Mouse (Mus musculus) splenic B cell, adult 2 months (primary cell): ENCODE measurements around the gene Tle4.
"Not testable (repeated sequence)": the region's sequence is repeated elsewhere in the genome, so short reads cannot be mapped to it uniquely, and the experiment has no call there.

Experiments used
- DNase-seq: peaks from one replicate; pipeline ENCODE4 v3.0.0-alpha.2; 2011; ENCODE audit warnings: low read depth, low spot score
- H3K27me3 ChIP-seq: 2 replicates; pipeline ENCODE4 v1.6.1; 2012; ENCODE audit warnings: mild to moderate bottlenecking, low read length, moderate library complexity, mixed read lengths; ENCODE audit not compliant: control insufficient read depth, poor library complexity, insufficient read depth, severe bottlenecking
- H3K36me3 ChIP-seq: 2 replicates; pipeline ENCODE4 v1.6.1; 2012; ENCODE audit warnings: mild to moderate bottlenecking, low read length, moderate library complexity, mixed read lengths; ENCODE audit not compliant: control insufficient read depth, poor library complexity, insufficient read depth, severe bottlenecking

Tle4 gene

DNA sequence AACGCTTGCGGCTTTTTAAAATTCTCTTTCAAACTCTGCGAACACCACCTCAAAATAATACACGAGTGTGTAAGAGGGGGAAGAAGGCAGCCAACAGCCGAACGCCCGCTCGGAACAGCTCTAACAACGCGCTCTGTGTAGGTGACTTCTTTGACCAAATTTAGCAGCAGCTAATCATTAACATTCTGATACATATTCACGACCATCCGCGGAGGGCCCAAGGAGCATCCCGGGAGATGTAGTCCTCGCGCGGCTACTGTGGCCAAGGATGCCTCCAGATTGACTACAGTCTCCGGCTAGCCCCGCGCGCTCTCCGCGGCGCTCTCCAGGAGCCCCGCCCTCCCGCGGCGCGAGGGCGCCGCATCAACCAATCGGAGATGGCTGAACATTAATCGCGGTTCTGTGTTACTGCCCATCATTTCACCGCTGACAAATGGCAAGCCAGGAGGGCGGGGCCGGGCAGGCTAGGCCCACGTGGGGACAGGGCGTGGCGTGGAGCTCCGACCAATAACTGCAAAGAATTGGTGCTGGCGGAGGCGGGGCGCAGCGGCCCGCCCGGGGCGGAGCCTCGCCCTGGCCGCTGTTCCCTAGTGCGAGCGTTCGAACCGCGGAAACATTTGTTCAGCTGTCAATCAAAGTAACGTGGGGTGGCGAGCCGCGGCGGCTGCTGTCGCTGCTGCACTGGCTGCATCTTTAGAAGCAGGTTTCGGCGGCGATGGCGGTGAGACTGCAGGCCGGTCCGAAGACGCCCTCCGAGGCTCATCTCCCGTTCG lies at the start of gene Tle4:
TSS of gene Tle4 (minus strand) at position 135 of the 773 bp plus-strand sequence.
- no peaks in the 10 kb centered on the region for H3K27me3 ChIP-seq
- peak; percentile 100 for DNase-seq
- peaks cover 6% of the 10 kb centered on the region for H3K36me3 ChIP-seq

DNA sequence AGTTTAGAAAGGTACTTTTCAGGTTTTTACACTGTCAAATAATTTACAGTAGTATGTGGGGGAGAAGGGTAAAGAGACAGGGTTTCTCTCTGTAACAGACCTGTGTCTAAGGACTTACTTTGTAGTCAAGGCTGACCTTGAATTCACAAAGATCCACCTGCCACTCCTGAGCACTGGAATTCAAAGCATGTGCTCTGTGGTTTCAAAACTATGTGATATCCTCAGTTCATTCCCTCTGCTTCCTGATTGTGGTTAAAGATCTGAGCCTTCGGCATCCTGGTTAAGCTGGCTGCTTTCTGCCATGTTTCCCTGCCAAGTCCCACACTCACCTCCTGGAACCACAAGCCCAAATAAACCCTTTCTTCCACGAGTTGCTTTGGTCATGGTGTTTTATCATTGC lies 47.8 kb upstream of the Tle4 start:
- Histone ChIP-seq H3K27me3 (no peaks in the 10 kb centered on the region), H3K36me3 (no peaks in the 10 kb centered on the region)
- no peak for DNase-seq

DNA sequence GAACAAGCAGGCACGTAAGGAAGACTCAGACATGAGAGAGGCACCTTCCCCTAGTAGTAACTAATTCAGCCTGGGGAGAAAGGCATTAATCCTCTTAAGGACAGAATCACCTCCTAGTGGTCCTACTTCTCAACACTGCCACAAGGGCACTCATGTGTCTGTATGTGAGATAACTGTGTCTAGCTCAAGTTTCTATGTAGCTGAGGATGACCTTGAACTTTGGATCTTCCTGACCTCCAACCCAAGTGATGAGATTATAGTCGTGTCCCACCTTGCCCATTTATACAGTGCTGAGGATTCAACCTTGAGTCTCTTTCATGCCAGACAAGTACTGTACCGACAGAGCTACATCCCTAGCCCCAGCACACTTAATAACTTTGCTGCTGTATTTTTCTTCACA lies 46.9 kb upstream of the Tle4 start:
- DNase-seq: no peak
- Histone ChIP-seq H3K27me3 (no peaks in the 10 kb centered on the region), H3K36me3 (no peaks in the 10 kb centered on the region)

DNA sequence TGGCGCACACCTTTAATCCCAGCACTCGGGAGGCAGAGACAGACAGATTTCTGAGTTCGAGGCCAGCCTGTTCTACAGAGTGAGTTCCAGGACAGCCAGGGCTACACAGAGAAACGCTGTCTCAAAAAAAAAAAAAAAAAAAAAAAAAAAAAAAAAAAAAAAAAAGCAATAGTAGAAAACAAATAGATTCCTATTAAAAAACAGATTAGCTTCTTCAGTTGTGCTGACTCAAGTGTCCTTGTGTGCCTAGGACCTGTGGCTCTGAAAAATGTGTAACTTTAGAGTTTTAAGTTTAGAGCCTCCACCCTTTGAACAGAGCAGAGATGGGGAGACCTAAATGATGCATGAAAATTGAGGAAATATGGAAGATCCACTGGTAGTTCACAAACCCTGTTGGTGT lies 45.2 kb upstream of the Tle4 start:
- DNase-seq, H3K36me3 ChIP-seq, H3K27me3 ChIP-seq: not testable (repeated sequence)

DNA sequence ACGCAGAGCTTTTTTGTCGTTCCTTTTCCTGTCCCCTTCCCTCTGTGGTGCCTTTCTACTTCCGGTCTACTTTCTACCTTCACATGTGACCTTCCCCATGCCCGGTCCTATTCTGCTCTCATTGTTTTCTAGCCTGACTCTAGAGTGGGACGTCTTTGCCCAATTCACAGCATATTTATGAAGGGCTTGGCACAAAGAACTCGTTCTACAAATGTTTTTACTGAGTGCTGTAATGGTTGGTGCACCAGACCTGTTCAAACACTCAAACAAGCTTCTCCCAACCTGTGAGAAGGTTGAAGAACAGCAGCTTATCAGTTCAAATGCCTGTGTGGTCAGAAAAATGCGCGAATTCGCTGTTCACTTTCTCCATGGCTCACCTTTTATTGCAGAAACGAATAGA lies 44.8 kb upstream of the Tle4 start:
- DNase-seq: no peak

DNA sequence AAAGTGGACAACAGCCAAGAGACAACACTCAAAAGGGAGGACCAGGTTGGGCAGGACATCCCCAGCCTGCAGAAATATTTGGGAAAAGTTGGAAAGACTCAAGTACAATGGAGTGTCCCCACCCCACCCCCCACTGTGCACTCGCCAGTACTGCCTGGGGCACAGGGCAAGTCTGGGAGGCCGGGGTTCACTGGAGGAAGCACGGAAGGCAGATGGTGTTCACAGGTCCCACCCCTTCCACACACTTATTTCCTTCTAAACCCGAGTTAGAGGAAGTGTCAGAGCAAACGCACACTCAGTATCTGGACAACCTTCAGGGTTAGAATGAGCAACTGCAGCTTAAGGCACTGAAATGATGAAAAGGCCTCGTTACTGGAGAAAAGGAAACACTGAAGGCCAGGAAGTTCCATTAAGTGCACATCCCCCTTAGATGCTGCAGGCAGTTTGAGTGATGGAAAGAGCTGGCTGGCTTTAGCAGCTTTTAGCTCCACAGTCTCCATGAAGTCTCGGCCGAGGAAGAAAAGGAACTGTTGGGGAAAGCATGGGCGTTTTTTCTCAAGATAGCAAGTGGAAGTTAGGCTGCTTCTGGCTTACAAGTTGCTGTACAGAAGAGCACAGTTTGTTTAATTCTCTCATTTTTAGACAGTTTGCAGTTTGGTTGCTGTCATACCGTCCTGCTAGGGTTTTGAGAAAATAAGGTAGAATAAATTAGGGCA lies 37.5 kb upstream of the Tle4 start:
- DNase-seq: no peak
- Histone ChIP-seq H3K36me3 (no peaks in the 10 kb centered on the region), H3K27me3 (no peaks in the 10 kb centered on the region; the same call in 1 of the 2 replicates)

More for the DNA sequence above, 44.8 kb upstream of the Tle4 start:
- H3K36me3 ChIP-seq: no peaks in the 10 kb centered on the region
- H3K27me3 ChIP-seq: no peaks in the 10 kb centered on the region

DNA sequence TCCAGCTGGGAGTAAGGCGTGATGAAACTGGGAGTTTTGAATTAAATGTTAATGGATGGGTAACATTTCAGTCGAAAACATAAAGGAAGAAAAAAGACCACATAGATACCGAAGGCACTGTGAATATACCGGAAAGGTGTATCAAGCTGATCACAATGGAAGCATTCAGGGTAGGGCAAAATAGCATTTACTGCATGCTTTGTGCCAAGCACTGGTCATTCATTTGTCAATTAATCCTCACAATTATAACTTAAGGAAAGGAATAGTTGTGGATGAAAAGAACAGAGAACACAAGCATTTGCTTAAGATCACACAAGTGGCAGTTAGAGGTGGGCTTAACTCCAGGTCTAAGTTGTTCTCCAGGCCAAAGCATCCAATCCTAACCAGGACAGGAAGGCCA lies 25.5 kb upstream of the Tle4 start:
- H3K27me3 ChIP-seq: no peaks in the 10 kb centered on the region
- no peaks in the 10 kb centered on the region for H3K36me3 ChIP-seq
- no peak for DNase-seq

DNA sequence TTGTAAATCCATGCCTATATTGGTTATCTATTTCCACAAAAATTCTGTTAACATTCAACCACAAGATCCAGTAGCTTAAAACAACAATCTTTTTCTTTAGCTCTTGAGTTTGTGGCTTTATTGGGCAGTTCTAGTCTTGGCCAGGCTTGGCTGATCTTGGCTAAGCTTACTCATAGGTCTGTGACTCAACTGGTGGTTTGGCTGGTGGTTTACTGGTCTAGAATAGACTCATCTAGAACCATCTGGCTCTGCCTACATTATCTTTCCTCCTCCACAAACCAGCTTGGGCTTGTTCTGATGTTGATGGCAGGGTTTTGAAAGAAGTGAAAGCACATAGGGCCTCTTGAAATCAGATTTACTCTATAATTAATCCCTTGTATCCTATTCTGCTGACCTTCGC lies 22.7 kb upstream of the Tle4 start:
- no peak for DNase-seq

DNA sequence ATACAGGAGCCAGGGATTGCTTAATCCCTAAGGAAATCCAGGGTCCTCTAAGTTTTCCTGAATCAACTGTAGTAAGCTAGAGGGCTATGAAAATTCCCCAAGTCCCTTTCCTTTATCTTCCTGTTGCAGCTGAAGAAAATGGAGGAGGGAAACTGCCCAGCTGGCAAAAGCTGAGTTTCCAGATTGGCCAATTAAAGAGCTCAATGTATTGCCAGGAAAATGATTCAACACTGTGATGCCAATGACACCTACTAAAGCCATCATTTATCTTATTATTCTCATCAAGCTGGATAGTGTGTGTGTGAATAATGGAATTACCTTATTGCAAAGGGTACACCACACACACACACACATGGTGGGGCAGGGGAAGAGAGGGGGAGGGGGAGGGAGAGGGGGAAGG lies 22.0 kb upstream of the Tle4 start:
- no peaks in the 10 kb centered on the region for H3K27me3 ChIP-seq
- no peaks in the 10 kb centered on the region for H3K36me3 ChIP-seq
- no peak for DNase-seq

More for the DNA sequence above, 22.7 kb upstream of the Tle4 start:
- Histone ChIP-seq H3K36me3 (no peaks in the 10 kb centered on the region), H3K27me3 (no peaks in the 10 kb centered on the region)

DNA sequence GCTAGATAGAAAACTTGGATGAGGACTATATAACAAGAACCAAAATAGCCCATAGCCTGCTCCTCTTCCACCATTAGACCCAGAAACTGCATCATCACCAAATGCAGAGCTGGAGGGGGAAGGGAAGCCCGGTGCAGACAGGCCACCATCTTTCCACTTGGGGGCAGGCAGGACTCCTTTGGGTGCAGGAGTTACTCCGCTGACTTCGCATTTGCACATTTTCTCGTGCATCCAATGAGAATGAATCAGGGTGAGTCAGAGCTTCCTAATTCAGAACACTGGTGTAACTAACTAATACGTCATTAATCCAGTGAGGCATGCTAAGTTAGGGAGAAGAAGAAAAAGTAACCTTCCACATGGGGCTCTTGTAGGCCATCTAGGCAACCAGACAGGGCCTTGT lies 17.0 kb upstream of the Tle4 start:
- H3K36me3 ChIP-seq: no peaks in the 10 kb centered on the region
- DNase-seq: no peak
- no peaks in the 10 kb centered on the region for H3K27me3 ChIP-seq

DNA sequence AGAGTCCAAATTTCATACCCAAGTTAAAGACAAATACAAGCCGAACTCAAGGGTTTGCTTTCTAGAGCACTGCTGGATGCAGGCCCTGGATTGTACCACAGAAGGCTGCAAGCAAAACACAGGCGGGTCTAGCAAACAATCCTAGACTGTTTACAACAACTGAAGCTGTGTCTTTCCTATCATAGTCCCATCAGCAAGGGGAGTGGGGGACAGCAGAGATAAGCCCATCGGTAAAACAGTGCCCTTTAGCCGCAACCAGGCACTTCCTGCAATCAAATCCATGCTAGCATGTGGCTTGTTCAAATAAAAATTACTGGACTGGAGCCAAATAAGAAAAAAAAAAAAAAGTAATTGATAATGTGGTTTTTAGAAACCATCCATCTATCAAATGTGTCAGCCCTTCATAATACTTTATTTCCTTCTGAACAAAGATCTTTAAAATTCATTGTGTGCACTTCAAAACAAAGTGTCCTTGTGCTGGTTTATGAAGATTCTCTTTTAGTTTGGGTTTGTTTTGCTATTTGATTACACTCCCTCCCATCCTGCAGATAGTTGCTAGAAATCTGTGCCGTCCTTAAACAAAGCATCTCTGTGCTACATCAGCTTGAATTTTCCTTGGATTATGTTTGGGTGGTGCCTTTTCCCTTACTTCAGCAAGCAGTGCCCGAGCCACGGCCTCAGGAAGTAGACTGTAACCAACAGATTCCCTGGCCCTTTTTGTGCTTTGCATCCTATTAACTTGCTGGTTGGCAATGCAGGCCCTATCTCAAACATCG lies 12.9 kb upstream of the Tle4 start:
- Histone ChIP-seq H3K27me3 (no peaks in the 10 kb centered on the region), H3K36me3 (no peaks in the 10 kb centered on the region)
- no peak for DNase-seq

DNA sequence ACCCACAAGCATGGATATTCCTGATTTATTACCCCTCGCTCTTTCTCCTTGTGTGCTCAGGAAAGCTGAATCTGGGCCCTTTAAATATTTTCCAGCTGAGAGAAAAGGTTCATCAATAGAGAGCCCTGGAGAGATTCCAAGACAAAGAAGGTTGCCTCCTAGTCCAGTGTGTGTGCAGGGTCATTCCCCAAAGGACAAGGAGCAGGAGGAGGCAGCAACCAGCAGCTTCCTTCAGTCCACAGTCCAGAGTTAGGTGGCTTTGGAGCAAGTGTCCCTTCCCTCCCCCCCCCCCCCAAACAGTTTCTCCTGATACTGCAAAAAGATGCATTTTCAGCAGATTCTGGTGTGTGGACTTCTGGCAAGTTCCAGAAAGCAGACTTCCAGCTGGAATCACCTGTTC lies 3.0 kb upstream of the Tle4 start:
- Histone ChIP-seq H3K36me3 (no peaks in the 10 kb centered on the region), H3K27me3 (no peaks in the 10 kb centered on the region)
- DNase-seq: no peak

DNA sequence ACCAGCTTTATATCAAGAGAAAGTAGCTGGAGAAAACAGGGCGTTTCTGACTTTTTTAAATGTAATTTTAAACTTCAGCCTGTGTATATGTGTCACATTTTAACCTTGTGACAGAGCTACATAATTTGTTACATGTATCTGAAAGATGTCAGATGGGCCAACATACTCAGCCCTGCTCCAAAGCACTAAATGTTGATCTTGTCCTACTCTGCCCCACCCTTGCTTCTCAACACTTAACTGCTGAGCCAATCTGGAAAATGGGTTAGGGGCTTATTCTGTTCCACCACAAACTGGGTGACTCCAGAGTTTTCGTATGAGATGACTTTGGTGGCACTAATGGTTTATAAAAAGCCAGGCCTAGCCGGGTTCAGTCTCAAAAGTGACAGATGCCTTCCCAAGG lies 2.5 kb upstream of the Tle4 start:
- Histone ChIP-seq H3K36me3 (no peaks in the 10 kb centered on the region), H3K27me3 (no peaks in the 10 kb centered on the region)
- no peak for DNase-seq

DNA sequence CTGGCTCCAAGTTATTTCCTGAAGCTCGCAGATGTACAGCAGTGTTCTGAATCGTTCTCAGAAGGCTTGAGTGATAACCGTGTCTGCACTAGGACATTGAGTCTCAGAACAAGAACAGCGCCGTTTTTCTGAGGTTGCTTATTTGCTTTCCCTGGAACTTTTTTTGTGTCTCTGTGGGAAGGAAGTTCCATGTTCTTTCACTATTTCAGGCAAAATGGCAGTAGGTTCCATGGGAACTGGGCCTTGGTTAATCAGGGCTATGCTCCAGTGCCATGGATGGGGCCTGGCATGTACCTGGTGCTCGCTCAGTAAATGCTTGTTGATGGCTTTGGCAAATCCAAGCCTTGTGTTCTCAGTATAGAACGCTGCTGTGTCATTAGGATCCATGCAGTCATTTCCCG lies 2.0 kb upstream of the Tle4 start:
- H3K36me3 ChIP-seq: 0 out of 2 replicates have a peak, but pooled peaks cover under 1% of the 10 kb centered on the region
- no peaks in the 10 kb centered on the region for H3K27me3 ChIP-seq
- no peak for DNase-seq
